Mouse (Mus musculus) MEL (cell line): ENCODE measurements around the gene Zfp433.

Source experiments
- CHD1 ChIP-seq: IDR thresholded peaks from 2 replicates; pipeline ENCODE4 v1.6.1; 2012; ENCODE audit warnings: low read depth, mild to moderate bottlenecking, inconsistent platforms, low read length, improper control_type of control experiment
- CTCF ChIP-seq, 3 experiments: IDR thresholded peaks in 2 of 3; conservative IDR thresholded peaks in 1 of 3; 2 replicates each; pipeline ENCODE4 v1.5.1; 2011 to 2012; ENCODE audit warnings: low read length in 3 of 3, low read depth in 2 of 3, mild to moderate bottlenecking in 2 of 3, improper control_type of control experiment in 1 of 3, inconsistent platforms in 1 of 3, mixed read lengths in 1 of 3, moderate library complexity in 1 of 3; ENCODE audit not compliant: control insufficient read depth in 1 of 3, insufficient read depth in 1 of 3, poor library complexity in 1 of 3, severe bottlenecking in 1 of 3
- ETS1 ChIP-seq: IDR thresholded peaks from 2 replicates; pipeline ENCODE4 v1.6.1; 2012; ENCODE audit warnings: low read depth, mild to moderate bottlenecking, inconsistent platforms, low read length, improper control_type of control experiment, moderate library complexity
- MAFK ChIP-seq: IDR thresholded peaks from 2 replicates; pipeline ENCODE4 v1.6.1; 2011; ENCODE audit warnings: low read depth, mild to moderate bottlenecking, low read length, improper control_type of control experiment, borderline replicate concordance
- POLR2A ChIP-seq, 2 experiments: IDR thresholded peaks; 2 replicates each; pipeline ENCODE4 v1.6.1; 2011 to 2012; ENCODE audit warnings: low read length in 2 of 2, mild to moderate bottlenecking in 2 of 2, control low read depth in 1 of 2, improper control_type of control experiment in 1 of 2, low read depth in 1 of 2, moderate library complexity in 1 of 2; ENCODE audit not compliant: control insufficient read depth in 1 of 2, insufficient read depth in 1 of 2, poor library complexity in 1 of 2
- POLR2AphosphoS2 ChIP-seq: IDR thresholded peaks from 2 replicates; pipeline ENCODE4 v1.6.1; 2011; ENCODE audit warnings: low read length, improper control_type of control experiment
- POLR2AphosphoS5 ChIP-seq: IDR thresholded peaks from 2 replicates; pipeline ENCODE4 v1.6.1; 2012; ENCODE audit warnings: low read depth, borderline replicate concordance, mild to moderate bottlenecking, inconsistent platforms, low read length, moderate library complexity, mixed read lengths

GRCm38 (mm10) chr10:81655178-81655577, 49.4 kb upstream of the Zfp433 start:
- TF ChIP-seq CHD1 (no peak), POLR2AphosphoS2 (no peak), POLR2AphosphoS5 (no peak), CTCF (IDR thresholded peaks at IDR 0.05 in 2 of 3, conservative IDR thresholded peaks at IDR 0.05 in 1 of 3; ENCODE audit: control insufficient read depth in 1 of 3, insufficient read depth in 1 of 3, low read depth in 2 of 3, low read length in 3 of 3, poor library complexity in 1 of 3, severe bottlenecking in 1 of 3) (no peak), ETS1 (no peak), MAFK (no peak), POLR2A (IDR thresholded peaks at IDR 0.05; ENCODE audit: control insufficient read depth in 1 of 2, insufficient read depth in 1 of 2, low read depth in 1 of 2, low read length in 2 of 2, poor library complexity in 1 of 2) (no peak)
